Mouse (Mus musculus): ENCODE data around the gene Cartpt. TPM values are rescaled to one million over a fixed set of nuclear protein-coding genes. Genes with fewer than 3 reads are reported as not detected.
A peak's percentile ranks its signal among the peaks of the same experiment; 100 is the strongest.

Cartpt gene
- polyA plus RNA-seq (2012; rRNA removed), result 4.7 and 7.6 TPM in 2 replicates

- TF ChIP-seq POLR2A (IDR thresholded peaks at IDR 0.05; ENCODE audit: borderline replicate concordance, extremely low read depth, insufficient read depth, insufficient read length, poor library complexity, severe bottlenecking) (no peak), CTCF (IDR thresholded peaks at IDR 0.05; ENCODE audit: borderline replicate concordance, extremely low read depth, insufficient read depth, insufficient read length) (no peak)
- peak; percentile 21 for DNase-seq (ENCODE audit: low read depth)
These were observed at the start of gene Cartpt for GRCm38 (mm10) chr13:99900965-99901364. Gene Cartpt, minus strand, starts transcription at chr13:99901091.

- no peak for DNase-seq (ENCODE audit: low read depth)
- TF ChIP-seq POLR2A (IDR thresholded peaks at IDR 0.05; ENCODE audit: borderline replicate concordance, extremely low read depth, insufficient read depth, insufficient read length, poor library complexity, severe bottlenecking) (no peak), CTCF (IDR thresholded peaks at IDR 0.05; ENCODE audit: borderline replicate concordance, extremely low read depth, insufficient read depth, insufficient read length) (no peak)
These were observed 46.5 kb upstream of the Cartpt start for GRCm38 (mm10) chr13:99947417-99947816.

- no peak for DNase-seq (ENCODE audit: low read depth)
- TF ChIP-seq POLR2A (IDR thresholded peaks at IDR 0.05; ENCODE audit: borderline replicate concordance, extremely low read depth, insufficient read depth, insufficient read length, poor library complexity, severe bottlenecking) (no peak), CTCF (IDR thresholded peaks at IDR 0.05; ENCODE audit: borderline replicate concordance, extremely low read depth, insufficient read depth, insufficient read length) (peak; percentile 15; the same call in 1 of the 2 replicates)
These were observed 42.6 kb upstream of the Cartpt start for GRCm38 (mm10) chr13:99943525-99943924.

DNA sequence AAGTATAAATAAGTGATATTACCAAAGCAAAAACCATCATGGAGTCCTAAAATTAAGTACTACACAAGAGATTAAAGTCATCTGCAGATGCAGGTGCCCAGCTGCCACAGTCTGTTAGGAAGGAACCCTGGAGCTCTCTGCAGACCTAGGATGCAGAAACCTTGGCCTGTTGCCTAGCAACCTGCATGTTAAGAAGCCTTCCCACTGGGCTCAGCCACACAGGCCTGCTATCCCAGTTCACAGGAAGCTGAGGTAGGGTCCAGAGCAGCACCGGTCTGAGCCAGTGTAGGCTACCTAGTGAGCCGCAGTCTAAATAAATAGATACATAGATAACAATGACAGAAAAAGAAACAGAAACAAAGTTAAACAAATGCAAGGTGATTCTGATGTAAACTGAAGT lies 39.7 kb upstream of the Cartpt start:
- TF ChIP-seq CTCF (IDR thresholded peaks at IDR 0.05; ENCODE audit: borderline replicate concordance, extremely low read depth, insufficient read depth, insufficient read length), result no peak
- no peak for TF ChIP-seq POLR2A (IDR thresholded peaks at IDR 0.05; ENCODE audit: borderline replicate concordance, extremely low read depth, insufficient read depth, insufficient read length, poor library complexity, severe bottlenecking)
- peak; percentile 93 for DNase-seq (ENCODE audit: low read depth)

- TF ChIP-seq CTCF (IDR thresholded peaks at IDR 0.05; ENCODE audit: borderline replicate concordance, extremely low read depth, insufficient read depth, insufficient read length) (no peak), POLR2A (IDR thresholded peaks at IDR 0.05; ENCODE audit: borderline replicate concordance, extremely low read depth, insufficient read depth, insufficient read length, poor library complexity, severe bottlenecking) (no peak)
- DNase-seq (ENCODE audit: low read depth), result peak; percentile 30
These were observed 38.4 kb upstream of the Cartpt start for GRCm38 (mm10) chr13:99939320-99939671.

GRCm38 (mm10) chr13:99938606-99939319 lies 37.9 kb upstream of the Cartpt start:
- TF ChIP-seq CTCF (IDR thresholded peaks at IDR 0.05; ENCODE audit: borderline replicate concordance, extremely low read depth, insufficient read depth, insufficient read length) (no peak), POLR2A (IDR thresholded peaks at IDR 0.05; ENCODE audit: borderline replicate concordance, extremely low read depth, insufficient read depth, insufficient read length, poor library complexity, severe bottlenecking) (no peak)
- DNase-seq (ENCODE audit: low read depth), result peak; percentile 66

DNA sequence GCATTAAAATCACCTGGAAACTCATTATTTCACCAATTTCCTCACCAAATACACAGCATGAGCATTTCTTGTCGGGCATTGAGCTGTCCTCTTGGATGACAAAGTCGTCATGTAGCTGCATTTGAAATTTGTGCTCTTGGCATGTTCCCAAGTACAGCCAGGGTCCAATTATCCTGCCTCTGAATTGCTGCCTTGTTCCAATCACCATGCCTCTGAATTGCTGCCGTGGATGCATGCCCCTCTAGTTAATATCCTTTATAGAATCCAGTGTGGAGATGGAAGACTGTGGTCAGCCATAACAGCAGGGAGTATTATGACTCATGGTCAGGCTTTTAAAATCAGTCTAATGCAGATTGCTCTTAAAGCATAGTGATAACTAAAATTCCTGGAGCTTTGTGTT lies 36.9 kb upstream of the Cartpt start:
- DNase-seq (ENCODE audit: low read depth), result peak; percentile 93
- no peak for TF ChIP-seq POLR2A (IDR thresholded peaks at IDR 0.05; ENCODE audit: borderline replicate concordance, extremely low read depth, insufficient read depth, insufficient read length, poor library complexity, severe bottlenecking)
- TF ChIP-seq CTCF (IDR thresholded peaks at IDR 0.05; ENCODE audit: borderline replicate concordance, extremely low read depth, insufficient read depth, insufficient read length), result no peak

GRCm38 (mm10) chr13:99932406-99932805 lies 31.5 kb upstream of the Cartpt start:
- TF ChIP-seq CTCF (IDR thresholded peaks at IDR 0.05; ENCODE audit: borderline replicate concordance, extremely low read depth, insufficient read depth, insufficient read length) (no peak), POLR2A (IDR thresholded peaks at IDR 0.05; ENCODE audit: borderline replicate concordance, extremely low read depth, insufficient read depth, insufficient read length, poor library complexity, severe bottlenecking) (no peak)
- DNase-seq (ENCODE audit: low read depth), result no peak

DNA sequence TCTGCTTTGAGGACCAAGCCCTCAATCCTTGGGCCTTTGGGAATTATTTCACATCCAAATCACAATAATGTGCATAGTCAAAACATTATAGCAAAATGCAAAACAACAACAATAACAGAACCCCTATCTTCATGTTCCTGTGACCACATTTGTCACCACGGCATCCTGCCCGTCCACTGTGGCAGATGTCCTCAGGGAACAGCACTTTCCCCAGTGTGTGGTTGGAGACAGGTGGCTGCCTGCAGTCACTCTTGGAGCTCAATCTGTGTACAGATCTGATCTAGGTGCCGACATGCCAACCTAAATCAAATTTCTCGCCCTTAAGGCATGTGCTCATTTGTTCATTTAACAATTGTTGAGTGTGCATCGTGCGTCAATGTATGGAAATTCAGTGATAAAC lies 30.6 kb upstream of the Cartpt start:
- no peak for TF ChIP-seq POLR2A (IDR thresholded peaks at IDR 0.05; ENCODE audit: borderline replicate concordance, extremely low read depth, insufficient read depth, insufficient read length, poor library complexity, severe bottlenecking)
- no peak for TF ChIP-seq CTCF (IDR thresholded peaks at IDR 0.05; ENCODE audit: borderline replicate concordance, extremely low read depth, insufficient read depth, insufficient read length)
- DNase-seq (ENCODE audit: low read depth), result no peak

DNA sequence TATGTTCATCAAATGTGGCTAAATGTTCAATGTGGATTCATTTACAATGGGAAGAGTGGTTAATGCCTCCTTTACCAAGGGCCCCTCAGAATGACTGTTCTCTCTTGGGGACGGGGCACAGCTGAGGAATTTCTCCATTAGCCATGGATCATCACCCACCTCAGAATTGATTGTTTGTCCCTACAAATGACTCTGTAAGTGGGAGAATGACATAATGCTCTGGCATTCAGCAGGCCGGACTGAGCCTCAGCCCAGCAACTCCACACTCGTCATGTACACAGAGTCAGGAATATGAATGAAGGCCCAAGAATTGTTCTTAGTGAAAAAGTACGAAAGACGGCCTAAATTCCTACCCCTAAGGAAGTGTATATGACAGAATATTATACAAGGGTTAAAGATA lies 25.4 kb upstream of the Cartpt start:
- TF ChIP-seq CTCF (IDR thresholded peaks at IDR 0.05; ENCODE audit: borderline replicate concordance, extremely low read depth, insufficient read depth, insufficient read length), result no peak
- TF ChIP-seq POLR2A (IDR thresholded peaks at IDR 0.05; ENCODE audit: borderline replicate concordance, extremely low read depth, insufficient read depth, insufficient read length, poor library complexity, severe bottlenecking), result no peak
- DNase-seq (ENCODE audit: low read depth), result peak; percentile 43

DNA sequence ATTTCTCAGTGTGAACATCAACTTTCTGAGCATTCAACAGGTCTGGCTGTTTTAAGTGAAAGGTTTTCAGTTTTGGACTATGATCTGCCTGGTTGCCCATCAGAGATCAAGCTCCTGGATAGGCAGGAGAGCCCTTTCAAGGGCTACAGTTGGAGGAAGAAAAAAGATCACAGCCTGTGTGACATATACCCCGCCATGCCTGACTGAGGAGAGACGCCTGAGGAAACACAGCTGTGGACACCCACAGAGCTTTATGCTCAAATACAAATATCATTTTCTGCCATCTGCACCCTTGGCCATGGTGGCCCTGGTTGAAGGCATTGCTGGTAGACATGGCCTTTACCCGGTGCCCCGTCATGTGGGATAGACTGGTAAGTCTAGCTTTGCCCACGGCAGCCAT lies 14.7 kb upstream of the Cartpt start:
- no peak for DNase-seq (ENCODE audit: low read depth)
- TF ChIP-seq CTCF (IDR thresholded peaks at IDR 0.05; ENCODE audit: borderline replicate concordance, extremely low read depth, insufficient read depth, insufficient read length) (no peak), POLR2A (IDR thresholded peaks at IDR 0.05; ENCODE audit: borderline replicate concordance, extremely low read depth, insufficient read depth, insufficient read length, poor library complexity, severe bottlenecking) (no peak)

DNA sequence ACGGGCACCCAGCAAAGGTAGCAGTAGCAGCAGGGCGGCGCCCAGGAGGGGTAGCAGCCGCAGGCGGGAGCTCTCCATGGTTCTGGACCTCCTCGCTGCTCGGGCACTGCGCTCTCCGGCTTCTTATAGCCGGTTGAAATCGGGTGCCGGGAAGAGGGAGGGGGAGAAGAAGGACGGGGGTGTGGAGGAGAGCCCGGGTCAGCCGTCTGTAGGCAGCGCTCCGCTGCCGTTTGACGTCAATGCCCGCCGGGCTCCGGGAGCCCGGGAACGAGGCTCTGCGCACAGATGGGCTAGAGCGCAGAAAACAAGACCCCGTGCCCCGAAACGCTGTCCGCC lies 366 bp downstream of the Cartpt start:
- TF ChIP-seq POLR2A (IDR thresholded peaks at IDR 0.05; ENCODE audit: borderline replicate concordance, extremely low read depth, insufficient read depth, insufficient read length, poor library complexity, severe bottlenecking) (no peak), CTCF (IDR thresholded peaks at IDR 0.05; ENCODE audit: borderline replicate concordance, extremely low read depth, insufficient read depth, insufficient read length) (no peak)
- peak; percentile 62 for DNase-seq (ENCODE audit: low read depth)
